Mouse (Mus musculus): Measurements from ENCODE around the gene Cyp19a1.

GRCm38 (mm10) chr9:54216511-54216910, 51.4 kb downstream of the Cyp19a1 start:
- TF ChIP-seq EP300 (IDR thresholded peaks at IDR 0.05; ENCODE audit: low read length) (no peak), PAX5 (IDR thresholded peaks at IDR 0.05; ENCODE audit: low read length) (no peak), GABPA (IDR thresholded peaks at IDR 0.05; ENCODE audit: insufficient replicate concordance, low read depth, low read length) (no peak), CTCF (conservative IDR thresholded peaks at IDR 0.05 in 1 of 2, IDR thresholded peaks at IDR 0.05 in 1 of 2; ENCODE audit: low read depth in 2 of 2, low read length in 2 of 2) (no peak), POLR2A (IDR thresholded peaks at IDR 0.05; ENCODE audit: low read depth, low read length) (no peak)

All from CH12.LX (cell line).